Mouse (Mus musculus): ENCODE results near the gene Capn3. TPM values are rescaled to one million over a fixed set of nuclear protein-coding genes. Genes with fewer than 3 reads are reported as not detected.

Gene Capn3
- total and polyA plus RNA-seq, 2 experiments from 2014 or later: 1.6 to 1.8 TPM

- Histone ChIP-seq H3K27ac (ENCODE audit: low read depth) (peak overlapping the region; percentile 54; the same call in 1 of the 2 replicates), H3K4me1 (ENCODE audit: control insufficient read depth, insufficient read depth) (peaks cover 19% of the 10 kb centered on the region)
- WGBS: 49% methylated on average over 17 of the region's 17 CpGs
These were observed 45.5 kb downstream of the Capn3 start for GRCm38 (mm10) chr2:120501136-120501918.

GRCm38 (mm10) chr2:120501931-120502604, 46.2 kb downstream of the Capn3 start:
- H3K9me3 ChIP-seq (replicated peaks; ENCODE audit: control insufficient read depth, low read length): no peaks in the 10 kb centered on the region
- no peaks in the 10 kb centered on the region for H3K27me3 ChIP-seq (ENCODE audit: control insufficient read depth, insufficient read depth, low read length)
- H3K36me3 ChIP-seq (replicated peaks; ENCODE audit: control insufficient read depth, insufficient read depth, low read length): peaks cover 20% of the 10 kb centered on the region
- H3K4me3 ChIP-seq (ENCODE audit: low read depth, low read length): no peak overlapping the region
- WGBS: 54% methylated on average over 13 of the region's 13 CpGs
- H3K4me2 ChIP-seq (ENCODE audit: low read depth, low read length): peak overlapping the region; percentile 16; the same call in 1 of the 2 replicates
- ATAC-seq (ENCODE audit: insufficient read depth, low read depth): no peak; the same call in 1 of the 2 replicates
- no peak overlapping the region for H3K9ac ChIP-seq (replicated peaks; ENCODE audit: low read depth, low read length)
- no peak for DNase-seq (ENCODE audit: low spot score)
- TF ChIP-seq CTCF (IDR thresholded peaks at IDR 0.05; ENCODE audit: low read depth) (no peak), EP300 (IDR thresholded peaks at IDR 0.05; ENCODE audit: low read depth) (no peak)
- H3K27ac ChIP-seq (ENCODE audit: low read depth): peak overlapping the region; percentile 54; the same call in 1 of the 2 replicates
- H3K4me1 ChIP-seq (ENCODE audit: control insufficient read depth, insufficient read depth): peaks cover 17% of the 10 kb centered on the region

More at GRCm38 (mm10) chr2:120501136-120501918, 45.5 kb downstream of the Capn3 start:
- ATAC-seq (ENCODE audit: insufficient read depth, low read depth): no peak
- Histone ChIP-seq H3K4me2 (ENCODE audit: low read depth, low read length) (peak overlapping the region; percentile 16; the same call in 1 of the 2 replicates), H3K9ac (replicated peaks; ENCODE audit: low read depth, low read length) (no peak overlapping the region; the same call in 1 of the 2 replicates), H3K36me3 (replicated peaks; ENCODE audit: control insufficient read depth, insufficient read depth, low read length) (peaks cover 17% of the 10 kb centered on the region), H3K4me3 (ENCODE audit: low read depth, low read length) (no peak overlapping the region), H3K9me3 (replicated peaks; ENCODE audit: control insufficient read depth, low read length) (no peaks in the 10 kb centered on the region), H3K27me3 (ENCODE audit: control insufficient read depth, insufficient read depth, low read length) (no peaks in the 10 kb centered on the region)
- DNase-seq (ENCODE audit: low spot score): no peak
- TF ChIP-seq EP300 (IDR thresholded peaks at IDR 0.05; ENCODE audit: low read depth) (no peak), CTCF (IDR thresholded peaks at IDR 0.05; ENCODE audit: low read depth) (no peak)

GRCm38 (mm10) chr2:120502605-120502990, 46.8 kb downstream of the Capn3 start:
- H3K4me1 ChIP-seq (ENCODE audit: control insufficient read depth, insufficient read depth): peaks cover 16% of the 10 kb centered on the region
- peak; percentile 34; the same call in 1 of the 2 replicates for ATAC-seq (ENCODE audit: insufficient read depth, low read depth)
- H3K36me3 ChIP-seq (replicated peaks; ENCODE audit: control insufficient read depth, insufficient read depth, low read length): peaks cover 20% of the 10 kb centered on the region
- H3K27ac ChIP-seq (ENCODE audit: low read depth): no peak overlapping the region; the same call in 1 of the 2 replicates
- 18% methylated on average over 3 of the region's 3 CpGs for WGBS
- no peaks in the 10 kb centered on the region for H3K9me3 ChIP-seq (replicated peaks; ENCODE audit: control insufficient read depth, low read length)
- no peaks in the 10 kb centered on the region for H3K27me3 ChIP-seq (ENCODE audit: control insufficient read depth, insufficient read depth, low read length)
- peak overlapping the region; percentile 4; the same call in 1 of the 2 replicates for H3K4me2 ChIP-seq (ENCODE audit: low read depth, low read length)
- no peak overlapping the region for H3K4me3 ChIP-seq (ENCODE audit: low read depth, low read length)
- no peak for DNase-seq (ENCODE audit: low spot score)
- H3K9ac ChIP-seq (replicated peaks; ENCODE audit: low read depth, low read length): no peak overlapping the region
- no peak for TF ChIP-seq EP300 (IDR thresholded peaks at IDR 0.05; ENCODE audit: low read depth)
- no peak for TF ChIP-seq CTCF (IDR thresholded peaks at IDR 0.05; ENCODE audit: low read depth)

- H3K4me1 ChIP-seq (ENCODE audit: control insufficient read depth, insufficient read depth): peaks cover 16% of the 10 kb centered on the region
- H3K27ac ChIP-seq (ENCODE audit: low read depth): no peak overlapping the region
- H3K9me3 ChIP-seq (replicated peaks; ENCODE audit: control insufficient read depth, low read length): no peaks in the 10 kb centered on the region
- H3K9ac ChIP-seq (replicated peaks; ENCODE audit: low read depth, low read length): no peak overlapping the region
- ATAC-seq (ENCODE audit: insufficient read depth, low read depth) (no peak), DNase-seq (ENCODE audit: low spot score) (no peak)
- 82% methylated on average over 6 of the region's 6 CpGs for WGBS
- H3K4me2 ChIP-seq (ENCODE audit: low read depth, low read length): no peak overlapping the region
- H3K27me3 ChIP-seq (ENCODE audit: control insufficient read depth, insufficient read depth, low read length): no peaks in the 10 kb centered on the region
- peaks cover 23% of the 10 kb centered on the region for H3K36me3 ChIP-seq (replicated peaks; ENCODE audit: control insufficient read depth, insufficient read depth, low read length)
- TF ChIP-seq EP300 (IDR thresholded peaks at IDR 0.05; ENCODE audit: low read depth) (no peak), CTCF (IDR thresholded peaks at IDR 0.05; ENCODE audit: low read depth) (no peak)
- H3K4me3 ChIP-seq (ENCODE audit: low read depth, low read length): no peak overlapping the region
These were observed 47.3 kb downstream of the Capn3 start for GRCm38 (mm10) chr2:120503094-120503493.

GRCm38 (mm10) chr2:120503992-120504391, 48.2 kb downstream of the Capn3 start:
- DNase-seq (ENCODE audit: low spot score) (no peak), ATAC-seq (ENCODE audit: insufficient read depth, low read depth) (no peak)
- Histone ChIP-seq H3K36me3 (replicated peaks; ENCODE audit: control insufficient read depth, insufficient read depth, low read length) (peaks cover 31% of the 10 kb centered on the region), H3K27ac (ENCODE audit: low read depth) (no peak overlapping the region), H3K4me3 (ENCODE audit: low read depth, low read length) (no peak overlapping the region), H3K4me1 (ENCODE audit: control insufficient read depth, insufficient read depth) (peaks cover 16% of the 10 kb centered on the region), H3K27me3 (ENCODE audit: control insufficient read depth, insufficient read depth, low read length) (no peaks in the 10 kb centered on the region), H3K4me2 (ENCODE audit: low read depth, low read length) (no peak overlapping the region), H3K9me3 (replicated peaks; ENCODE audit: control insufficient read depth, low read length) (no peaks in the 10 kb centered on the region), H3K9ac (replicated peaks; ENCODE audit: low read depth, low read length) (no peak overlapping the region)
- 75% methylated on average over 5 of the region's 5 CpGs for WGBS
- no peak for TF ChIP-seq EP300 (IDR thresholded peaks at IDR 0.05; ENCODE audit: low read depth)
- TF ChIP-seq CTCF (IDR thresholded peaks at IDR 0.05; ENCODE audit: low read depth): no peak

Measured in heart, postnatal 0 days (tissue).